Mouse (Mus musculus): ENCODE data around the gene Ksr2.

Gene Ksr2

GRCm38 (mm10) chr5:117781178-117781577 is 367.4 kb downstream of the Ksr2 start:
- H3K4me1 ChIP-seq (replicated peaks; ENCODE audit: low read depth, low read length): 0 out of 2 replicates have a peak, but pooled peaks cover 5% of the 10 kb centered on the region
- peaks cover 15% of the 10 kb centered on the region for H3K9me3 ChIP-seq (ENCODE audit: low read length)
- H3K4me3 ChIP-seq (replicated peaks; ENCODE audit: low read length): 0 out of 2 replicates have a peak overlapping the region, but pooled peaks have one; percentile 10
- TF ChIP-seq NANOG (IDR thresholded peaks at IDR 0.05; ENCODE audit: borderline replicate concordance, low read length) (no peak), POU5F1 (IDR thresholded peaks at IDR 0.05; ENCODE audit: borderline replicate concordance, low read length) (no peak), CTCF (conservative IDR thresholded peaks at IDR 0.05; ENCODE audit: low read length) (no peak)
- no peaks in the 10 kb centered on the region for H3K36me3 ChIP-seq (ENCODE audit: insufficient read depth, low read length)
- peaks cover 10% of the 10 kb centered on the region; the same call in 1 of the 2 replicates for H3K27me3 ChIP-seq (ENCODE audit: insufficient read depth, low read length)

DNA sequence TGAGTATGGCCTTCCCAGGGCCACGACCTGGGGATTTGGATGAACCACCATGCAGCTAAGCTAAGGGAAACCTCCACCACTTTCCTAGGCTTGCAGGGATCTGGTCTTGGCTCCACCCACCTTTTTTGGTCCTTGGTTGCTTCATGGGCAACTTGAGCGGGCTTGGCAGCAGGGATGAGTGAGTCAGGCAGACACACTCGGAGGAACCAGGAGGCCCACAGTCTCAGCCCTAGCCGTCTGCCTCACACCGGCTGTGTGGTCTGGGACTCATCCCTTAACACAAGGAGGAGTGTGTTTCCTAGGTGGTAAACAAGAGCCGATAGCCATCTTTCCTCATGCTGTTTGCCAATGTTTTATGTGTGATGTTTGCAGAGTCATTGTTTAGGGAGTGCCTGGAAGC is 376.3 kb downstream of the Ksr2 start:
- 0 out of 2 replicates have a peak, but pooled peaks cover 4% of the 10 kb centered on the region for H3K27me3 ChIP-seq (ENCODE audit: insufficient read depth, low read length)
- H3K4me1 ChIP-seq (replicated peaks; ENCODE audit: low read depth, low read length): no peaks in the 10 kb centered on the region
- no peak for TF ChIP-seq CTCF (conservative IDR thresholded peaks at IDR 0.05; ENCODE audit: low read length)
- TF ChIP-seq NANOG (IDR thresholded peaks at IDR 0.05; ENCODE audit: borderline replicate concordance, low read length): no peak
- TF ChIP-seq POU5F1 (IDR thresholded peaks at IDR 0.05; ENCODE audit: borderline replicate concordance, low read length): no peak
- no peaks in the 10 kb centered on the region for H3K9me3 ChIP-seq (ENCODE audit: low read length)
- H3K4me3 ChIP-seq (replicated peaks; ENCODE audit: low read length): no peak overlapping the region
- no peaks in the 10 kb centered on the region for H3K36me3 ChIP-seq (ENCODE audit: insufficient read depth, low read length)

- Histone ChIP-seq H3K4me1 (replicated peaks; ENCODE audit: low read depth, low read length) (no peaks in the 10 kb centered on the region), H3K36me3 (ENCODE audit: insufficient read depth, low read length) (no peaks in the 10 kb centered on the region), H3K9me3 (ENCODE audit: low read length) (no peaks in the 10 kb centered on the region), H3K4me3 (replicated peaks; ENCODE audit: low read length) (no peak overlapping the region), H3K27me3 (ENCODE audit: insufficient read depth, low read length) (0 out of 2 replicates have a peak, but pooled peaks cover 4% of the 10 kb centered on the region)
- TF ChIP-seq CTCF (conservative IDR thresholded peaks at IDR 0.05; ENCODE audit: low read length): no peak
- TF ChIP-seq POU5F1 (IDR thresholded peaks at IDR 0.05; ENCODE audit: borderline replicate concordance, low read length): no peak
- TF ChIP-seq NANOG (IDR thresholded peaks at IDR 0.05; ENCODE audit: borderline replicate concordance, low read length): no peak
Observed at GRCm38 (mm10) chr5:117791875-117792274, 378.1 kb downstream of the Ksr2 start.

- no peak for TF ChIP-seq NANOG (IDR thresholded peaks at IDR 0.05; ENCODE audit: borderline replicate concordance, low read length)
- TF ChIP-seq POU5F1 (IDR thresholded peaks at IDR 0.05; ENCODE audit: borderline replicate concordance, low read length): no peak
- no peak for TF ChIP-seq CTCF (conservative IDR thresholded peaks at IDR 0.05; ENCODE audit: low read length)
- no peaks in the 10 kb centered on the region for H3K9me3 ChIP-seq (ENCODE audit: low read length)
Observed at GRCm38 (mm10) chr5:117800849-117801248, 387.0 kb downstream of the Ksr2 start.

GRCm38 (mm10) chr5:117802071-117802521 is 388.3 kb downstream of the Ksr2 start:
- TF ChIP-seq POU5F1 (IDR thresholded peaks at IDR 0.05; ENCODE audit: borderline replicate concordance, low read length) (no peak), NANOG (IDR thresholded peaks at IDR 0.05; ENCODE audit: borderline replicate concordance, low read length) (no peak), CTCF (conservative IDR thresholded peaks at IDR 0.05; ENCODE audit: low read length) (no peak)
- no peaks in the 10 kb centered on the region for H3K9me3 ChIP-seq (ENCODE audit: low read length)
- no peaks in the 10 kb centered on the region for H3K36me3 ChIP-seq (ENCODE audit: insufficient read depth, low read length)
- no peak overlapping the region for H3K4me3 ChIP-seq (replicated peaks; ENCODE audit: low read length)
- peaks cover 11% of the 10 kb centered on the region; the same call in 1 of the 2 replicates for H3K27me3 ChIP-seq (ENCODE audit: insufficient read depth, low read length)
- no peaks in the 10 kb centered on the region for H3K4me1 ChIP-seq (replicated peaks; ENCODE audit: low read depth, low read length)

More at GRCm38 (mm10) chr5:117800849-117801248, 387.0 kb downstream of the Ksr2 start:
- Histone ChIP-seq H3K4me1 (replicated peaks; ENCODE audit: low read depth, low read length) (no peaks in the 10 kb centered on the region), H3K4me3 (replicated peaks; ENCODE audit: low read length) (no peak overlapping the region), H3K27me3 (ENCODE audit: insufficient read depth, low read length) (peaks cover 8% of the 10 kb centered on the region; the same call in 1 of the 2 replicates), H3K36me3 (ENCODE audit: insufficient read depth, low read length) (no peaks in the 10 kb centered on the region)

DNA sequence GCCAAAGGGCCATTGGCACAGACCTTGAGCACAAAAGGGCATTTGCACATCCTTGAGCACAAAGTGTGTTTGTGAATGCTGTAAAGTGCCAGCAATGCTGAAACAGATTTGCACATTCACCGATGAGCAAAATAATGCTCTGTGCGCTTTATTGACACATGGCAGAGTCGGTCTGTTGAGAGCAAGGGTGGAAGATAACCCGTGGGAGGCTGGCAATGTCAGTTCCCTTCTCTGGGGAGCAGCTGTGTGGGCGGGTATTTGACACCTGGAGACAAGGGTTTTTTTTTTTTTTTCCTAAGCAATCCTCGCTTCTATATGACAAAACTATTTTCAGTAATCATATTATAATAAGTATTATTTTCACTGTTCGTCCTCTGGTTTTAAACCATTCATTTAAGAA is 389.8 kb downstream of the Ksr2 start:
- H3K4me1 ChIP-seq (replicated peaks; ENCODE audit: low read depth, low read length): no peaks in the 10 kb centered on the region
- peaks cover 3% of the 10 kb centered on the region; the same call in 1 of the 2 replicates for H3K27me3 ChIP-seq (ENCODE audit: insufficient read depth, low read length)
- no peaks in the 10 kb centered on the region for H3K9me3 ChIP-seq (ENCODE audit: low read length)
- H3K4me3 ChIP-seq (replicated peaks; ENCODE audit: low read length): no peak overlapping the region
- no peaks in the 10 kb centered on the region for H3K36me3 ChIP-seq (ENCODE audit: insufficient read depth, low read length)
- TF ChIP-seq NANOG (IDR thresholded peaks at IDR 0.05; ENCODE audit: borderline replicate concordance, low read length) (no peak), POU5F1 (IDR thresholded peaks at IDR 0.05; ENCODE audit: borderline replicate concordance, low read length) (no peak), CTCF (conservative IDR thresholded peaks at IDR 0.05; ENCODE audit: low read length) (no peak)

- TF ChIP-seq CTCF (conservative IDR thresholded peaks at IDR 0.05; ENCODE audit: low read length) (no peak), NANOG (IDR thresholded peaks at IDR 0.05; ENCODE audit: borderline replicate concordance, low read length) (no peak), POU5F1 (IDR thresholded peaks at IDR 0.05; ENCODE audit: borderline replicate concordance, low read length) (no peak)
- no peaks in the 10 kb centered on the region for H3K9me3 ChIP-seq (ENCODE audit: low read length)
- H3K4me3 ChIP-seq (replicated peaks; ENCODE audit: low read length): no peak overlapping the region
- H3K4me1 ChIP-seq (replicated peaks; ENCODE audit: low read depth, low read length): no peaks in the 10 kb centered on the region
- H3K36me3 ChIP-seq (ENCODE audit: insufficient read depth, low read length): no peaks in the 10 kb centered on the region
- H3K27me3 ChIP-seq (ENCODE audit: insufficient read depth, low read length): peaks cover 19% of the 10 kb centered on the region
Observed at GRCm38 (mm10) chr5:117810930-117811329, 397.1 kb downstream of the Ksr2 start.

DNA sequence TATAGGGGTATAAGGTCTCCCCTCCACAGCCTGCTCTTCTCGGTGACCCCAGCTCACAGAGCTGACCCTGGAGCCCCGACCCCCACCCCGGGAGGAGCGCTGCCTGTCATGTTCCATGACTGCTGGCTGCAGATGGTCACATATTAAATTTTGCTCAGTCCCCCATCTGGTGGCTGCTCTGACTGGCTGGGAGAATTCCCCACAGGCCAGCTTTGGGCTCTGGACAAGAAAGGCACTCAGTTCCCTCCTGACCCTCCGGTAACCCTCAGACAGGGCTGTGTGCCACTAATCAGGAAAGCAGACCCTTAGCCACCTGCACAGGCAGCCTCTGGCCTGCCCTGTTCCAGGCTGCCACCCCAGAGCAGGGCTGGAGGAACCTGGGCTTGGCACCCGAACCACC is 405.0 kb downstream of the Ksr2 start:
- Histone ChIP-seq H3K4me3 (replicated peaks; ENCODE audit: low read length) (no peak overlapping the region), H3K36me3 (ENCODE audit: insufficient read depth, low read length) (no peaks in the 10 kb centered on the region), H3K4me1 (replicated peaks; ENCODE audit: low read depth, low read length) (peaks cover 8% of the 10 kb centered on the region; the same call in 1 of the 2 replicates), H3K9me3 (ENCODE audit: low read length) (no peaks in the 10 kb centered on the region), H3K27me3 (ENCODE audit: insufficient read depth, low read length) (peaks cover 32% of the 10 kb centered on the region)
- TF ChIP-seq NANOG (IDR thresholded peaks at IDR 0.05; ENCODE audit: borderline replicate concordance, low read length) (no peak), CTCF (conservative IDR thresholded peaks at IDR 0.05; ENCODE audit: low read length) (no peak), POU5F1 (IDR thresholded peaks at IDR 0.05; ENCODE audit: borderline replicate concordance, low read length) (no peak)

DNA sequence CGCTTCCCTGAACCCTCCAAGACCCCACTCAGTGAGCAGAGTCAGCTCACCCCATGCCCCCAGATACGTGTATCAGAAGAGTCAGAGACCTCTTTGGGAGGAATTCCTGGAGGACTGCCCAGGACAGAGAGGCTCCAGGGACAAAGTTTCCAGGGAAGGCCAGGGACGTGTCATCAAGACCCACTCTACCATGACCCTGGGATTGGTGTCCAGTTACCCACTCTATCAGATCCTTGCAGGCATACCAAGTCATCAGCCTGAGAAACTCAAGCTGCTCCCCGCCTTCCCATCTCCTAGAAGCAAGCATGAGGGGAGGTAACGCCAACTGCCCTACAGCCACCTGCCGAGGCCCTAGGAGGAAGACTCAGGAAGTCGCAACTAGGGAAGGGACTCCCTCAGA is 406.6 kb downstream of the Ksr2 start:
- no peak overlapping the region for H3K4me3 ChIP-seq (replicated peaks; ENCODE audit: low read length)
- no peaks in the 10 kb centered on the region for H3K9me3 ChIP-seq (ENCODE audit: low read length)
- peaks cover 15% of the 10 kb centered on the region; the same call in 1 of the 2 replicates for H3K4me1 ChIP-seq (replicated peaks; ENCODE audit: low read depth, low read length)
- TF ChIP-seq NANOG (IDR thresholded peaks at IDR 0.05; ENCODE audit: borderline replicate concordance, low read length): no peak
- no peak for TF ChIP-seq CTCF (conservative IDR thresholded peaks at IDR 0.05; ENCODE audit: low read length)
- no peak for TF ChIP-seq POU5F1 (IDR thresholded peaks at IDR 0.05; ENCODE audit: borderline replicate concordance, low read length)
- peaks cover 32% of the 10 kb centered on the region for H3K27me3 ChIP-seq (ENCODE audit: insufficient read depth, low read length)
- no peaks in the 10 kb centered on the region for H3K36me3 ChIP-seq (ENCODE audit: insufficient read depth, low read length)
